Mouse (Mus musculus) left cerebral cortex, adult 8-10 months (tissue): Measurements from ENCODE around the gene Fpr-rs7. TPM values are rescaled to one million over a fixed set of nuclear protein-coding genes. Genes with fewer than 3 reads are reported as not detected.

Experiments used
- DNase-seq, 2 experiments: peaks; one replicate each; pipeline ENCODE4 v3.0.0; 2022; ENCODE audit warnings: low spot score in 2 of 2
- total RNA-seq, 4 experiments: library from RNA; stranded (reverse); gene quantifications; 2 replicates each; pipeline ENCODE4 v1.2.4; 2022

Gene Fpr-rs7
- total RNA-seq: not detected

- DNase-seq: no peak
Measured at GRCm38 (mm10) chr17:20114126-20114525, at the start of gene Fpr-rs7. TSS of gene Fpr-rs7 (minus strand) at chr17:20114226.

- DNase-seq: no peak
Measured at GRCm38 (mm10) chr17:20074090-20074489, 39.9 kb downstream of the Fpr-rs7 start.

GRCm38 (mm10) chr17:20071656-20072396 is 42.2 kb downstream of the Fpr-rs7 start:
- DNase-seq: no peak

Other genes with a start within 250 kb of the Fpr-rs7 start
- not detected for gene Vmn2r104, start 65.9 kb downstream of the Fpr-rs7 start, total RNA-seq
- not detected for gene Fpr-rs6, start 68.9 kb upstream of the Fpr-rs7 start, total RNA-seq
- gene Vmn2r105, start 120.8 kb upstream of the Fpr-rs7 start, total RNA-seq: not detected
- not detected for gene Vmn2r106, start 171.3 kb upstream of the Fpr-rs7 start, total RNA-seq
- not detected for gene Vmn2r107, start 231.0 kb upstream of the Fpr-rs7 start, total RNA-seq